Mouse (Mus musculus): ENCODE data around the gene Mphosph6.
A peak's percentile ranks its signal among the peaks of the same experiment; 100 is the strongest.

Gene Mphosph6

DNA sequence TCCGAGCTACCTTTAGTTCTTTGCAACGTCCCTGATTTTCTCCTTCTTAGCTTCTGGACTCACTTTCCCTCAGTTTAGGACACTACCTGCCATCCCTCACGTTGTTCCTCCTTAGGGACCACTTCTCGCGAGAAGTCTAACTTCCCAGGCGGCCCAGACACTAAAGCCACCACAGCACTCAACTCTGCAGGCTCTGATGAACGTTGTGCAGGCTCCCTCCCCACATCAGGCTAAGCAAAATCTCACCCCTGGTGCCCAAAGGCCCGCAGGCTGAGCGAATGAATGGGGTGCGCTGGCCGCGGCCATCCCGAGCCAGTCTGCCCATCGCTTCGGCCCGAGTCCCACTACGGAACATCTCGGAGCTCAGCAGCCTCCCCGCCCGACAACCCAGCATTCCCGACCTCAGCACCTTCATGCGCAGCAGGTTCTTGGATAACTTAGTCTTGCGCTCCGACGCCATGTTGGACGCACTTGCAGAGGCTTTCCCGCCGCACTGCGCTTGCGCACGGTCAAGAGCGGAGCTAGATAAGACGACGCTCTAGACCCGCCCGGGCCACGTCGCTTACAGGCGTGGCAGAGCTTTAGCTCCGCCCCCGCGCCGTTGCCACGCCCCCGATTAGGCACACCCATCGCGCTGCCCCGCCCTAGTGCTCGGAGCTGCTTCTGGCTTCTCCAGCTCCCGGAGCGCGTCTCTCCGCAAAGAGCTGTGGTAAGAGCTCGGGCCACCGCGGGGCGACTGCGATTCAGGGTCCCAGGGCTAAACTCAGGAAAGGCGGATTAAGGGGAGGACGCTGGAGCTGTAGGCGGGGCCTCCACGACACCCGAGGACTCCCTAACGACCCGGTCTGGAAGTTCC, at the start of gene Mphosph6:
Gene Mphosph6, minus strand, starts transcription at position 501 of the 856 bp plus-strand sequence.
- DNase-seq (ENCODE audit: low spot score) = peak; percentile 94

DNA sequence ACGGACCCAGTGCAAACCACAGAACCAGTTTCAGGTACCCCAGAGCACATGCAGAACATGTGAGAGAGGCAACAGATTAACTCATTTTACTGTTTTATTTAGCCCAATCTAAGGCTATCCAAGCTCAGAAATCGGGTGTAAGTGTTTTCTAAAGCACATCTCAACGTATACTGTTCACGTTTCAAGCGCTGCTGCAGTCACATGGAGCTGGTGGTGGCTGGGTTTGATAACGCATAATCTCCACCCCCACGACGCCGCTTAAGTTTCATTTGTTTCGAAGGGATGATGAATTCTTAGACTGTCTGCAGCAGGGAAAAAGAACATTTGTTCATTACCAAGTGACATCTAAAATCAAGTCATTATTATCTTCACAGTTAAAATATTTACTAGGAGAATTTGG, 48.7 kb upstream of the Mphosph6 start:
- DNase-seq (ENCODE audit: low spot score) = no peak

DNA sequence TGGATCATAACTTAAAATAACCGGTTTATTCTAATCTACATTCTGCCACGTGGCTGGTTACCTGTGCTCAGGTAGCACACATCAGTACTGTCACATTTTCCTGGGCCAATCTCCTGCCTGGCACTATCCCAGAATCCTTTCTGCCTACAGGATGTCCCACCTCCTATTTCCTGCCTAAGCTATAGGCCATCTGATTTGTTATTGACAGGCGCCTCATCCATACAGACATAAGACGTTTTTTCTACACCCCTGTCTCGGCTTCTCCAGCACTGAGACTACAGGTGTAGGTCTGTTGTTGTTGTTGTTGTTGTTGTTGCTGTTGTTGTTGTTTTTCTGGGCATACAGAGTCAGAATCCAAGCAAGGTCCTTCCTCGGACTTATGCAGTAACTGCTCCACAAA, 46.1 kb upstream of the Mphosph6 start:
- no peak for DNase-seq (ENCODE audit: low spot score)

DNA sequence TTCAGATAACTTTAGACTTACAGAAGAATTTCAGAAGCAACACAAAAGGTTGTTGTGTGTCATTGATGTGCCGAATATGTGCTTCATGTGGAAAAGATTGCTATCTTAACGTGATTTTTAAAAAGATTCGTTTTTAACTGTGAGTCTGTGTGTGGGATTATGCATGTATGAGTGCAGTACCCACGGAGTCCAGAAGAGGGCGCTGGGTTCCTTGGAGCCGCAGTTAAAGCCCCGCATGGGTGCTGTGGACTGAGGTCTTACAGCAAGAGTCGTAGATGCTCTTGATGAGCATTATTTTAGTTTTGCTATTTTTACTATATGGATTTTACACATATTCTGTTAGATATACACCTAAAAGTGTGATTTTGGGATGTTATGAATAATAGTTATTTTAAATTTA, 42.0 kb upstream of the Mphosph6 start:
- DNase-seq (ENCODE audit: low spot score) = no peak

DNA sequence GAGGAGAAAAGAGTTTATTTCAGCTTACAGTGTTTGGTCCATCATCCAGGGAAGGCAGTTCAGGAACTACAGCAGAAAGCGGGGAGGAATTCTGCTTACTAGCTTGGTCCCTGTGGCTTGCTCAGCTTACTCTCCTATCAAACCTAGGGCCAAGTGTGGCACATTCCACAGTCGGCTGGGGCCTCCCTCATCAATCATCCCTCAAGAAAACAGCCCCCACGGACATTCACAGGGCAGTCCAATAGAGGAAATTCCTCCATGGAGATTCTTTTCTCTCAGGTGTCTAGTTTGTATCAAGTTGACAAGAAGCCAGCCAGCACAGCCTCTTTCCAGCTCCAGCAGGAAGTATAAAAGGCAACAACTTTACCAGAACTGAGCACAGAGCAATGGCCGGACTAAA, 11.8 kb upstream of the Mphosph6 start:
- no peak for DNase-seq (ENCODE audit: low spot score)

DNA sequence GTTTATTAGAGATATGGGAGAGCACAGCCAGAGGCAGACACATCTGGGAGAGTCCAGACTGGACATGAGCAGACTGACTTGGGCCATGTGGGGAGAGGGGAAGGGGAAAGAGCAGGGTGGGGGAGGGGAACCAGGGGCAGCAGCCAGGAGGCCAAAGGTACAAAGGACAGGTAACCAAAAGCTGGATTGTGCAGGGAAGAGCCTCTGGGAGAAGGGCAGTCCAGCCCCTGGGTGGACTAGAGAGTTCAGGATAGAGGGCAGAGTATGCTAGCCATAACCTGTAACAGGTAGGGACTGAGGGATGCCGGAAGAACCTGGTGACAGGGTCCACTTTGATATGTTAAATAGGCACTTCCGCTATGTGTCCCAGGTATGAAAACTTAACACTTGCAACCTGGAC, 8.9 kb upstream of the Mphosph6 start:
- DNase-seq (ENCODE audit: low spot score) = no peak

DNA sequence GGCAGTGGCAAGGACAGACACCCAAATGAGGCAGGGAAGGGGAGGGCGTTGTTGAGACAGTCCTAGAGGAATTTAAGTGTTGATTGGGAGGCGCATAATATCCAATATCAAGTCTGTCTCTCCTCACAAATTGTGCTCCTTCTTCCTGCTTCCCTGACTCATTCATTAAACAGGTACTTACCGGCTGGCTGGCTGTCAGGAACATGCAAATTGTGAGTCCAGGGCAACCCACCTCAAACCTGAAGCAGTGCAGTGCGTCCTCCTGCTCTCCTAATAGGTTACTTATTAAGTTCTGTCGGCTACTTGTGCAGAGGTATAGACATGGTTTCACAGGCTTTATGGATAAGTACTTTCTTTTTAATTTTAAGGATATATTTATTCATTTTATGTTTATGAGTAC, 3.7 kb upstream of the Mphosph6 start:
- no peak for DNase-seq (ENCODE audit: low spot score)

DNA sequence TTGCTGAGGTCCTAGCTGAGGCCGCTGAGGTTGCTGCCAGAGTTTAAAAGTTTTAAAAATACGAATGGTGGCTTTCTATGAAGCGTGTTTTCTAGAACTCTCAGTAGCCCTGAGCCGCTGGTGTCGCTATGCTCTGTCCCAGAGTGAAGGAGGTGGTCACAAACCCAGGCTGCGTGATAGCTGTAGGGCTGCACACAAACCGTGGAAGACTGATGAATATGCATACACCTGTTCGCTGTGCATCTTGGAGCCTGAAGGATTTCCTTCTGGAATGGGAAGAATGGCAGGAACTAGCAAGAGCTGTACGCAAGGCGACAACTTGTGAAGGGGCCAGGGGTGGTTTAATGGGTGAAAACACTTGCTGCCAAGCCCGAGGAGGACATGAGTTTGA, 551 bp upstream of the Mphosph6 start:
- no peak for DNase-seq (ENCODE audit: low spot score)

DNA sequence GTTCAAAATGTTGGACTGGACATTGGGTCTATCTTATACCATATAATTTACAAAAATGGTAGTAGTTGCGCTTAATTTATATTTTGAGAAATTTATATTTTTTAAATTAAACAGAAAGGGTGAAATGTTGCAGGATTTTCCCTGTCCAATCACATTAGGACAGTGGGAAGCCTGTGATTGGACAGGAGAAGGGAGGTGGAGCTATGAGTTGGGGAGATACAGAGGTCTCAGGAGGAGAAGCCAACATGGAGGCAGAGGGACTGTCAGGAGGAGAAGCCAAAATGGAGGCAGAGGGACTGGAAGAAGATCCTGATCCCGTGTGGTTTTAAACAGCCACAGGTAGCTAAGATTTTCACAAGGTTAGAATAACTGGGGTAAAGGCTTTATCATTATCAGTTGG, 3.7 kb downstream of the Mphosph6 start:
- no peak for DNase-seq (ENCODE audit: low spot score)

DNA sequence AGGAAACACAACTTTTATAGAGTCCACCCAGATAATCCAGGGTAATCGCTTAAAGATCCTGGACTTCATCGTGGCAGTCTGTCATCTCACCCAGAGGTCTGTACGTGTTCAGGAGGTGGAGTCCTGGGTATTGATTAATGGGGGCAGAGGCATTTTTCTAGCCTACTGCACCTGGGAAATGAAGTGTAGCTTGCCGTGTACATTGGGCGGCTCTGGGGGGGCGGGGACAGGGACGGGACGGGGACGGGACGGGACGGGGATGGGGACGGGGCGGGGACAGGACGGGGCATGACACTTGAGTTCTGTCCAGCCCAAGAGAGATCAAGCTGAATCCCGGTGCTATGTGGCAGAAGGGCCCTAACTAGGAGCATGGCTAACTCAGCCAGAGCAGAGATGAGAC, 5.3 kb downstream of the Mphosph6 start:
- DNase-seq (ENCODE audit: low spot score) = no peak

DNA sequence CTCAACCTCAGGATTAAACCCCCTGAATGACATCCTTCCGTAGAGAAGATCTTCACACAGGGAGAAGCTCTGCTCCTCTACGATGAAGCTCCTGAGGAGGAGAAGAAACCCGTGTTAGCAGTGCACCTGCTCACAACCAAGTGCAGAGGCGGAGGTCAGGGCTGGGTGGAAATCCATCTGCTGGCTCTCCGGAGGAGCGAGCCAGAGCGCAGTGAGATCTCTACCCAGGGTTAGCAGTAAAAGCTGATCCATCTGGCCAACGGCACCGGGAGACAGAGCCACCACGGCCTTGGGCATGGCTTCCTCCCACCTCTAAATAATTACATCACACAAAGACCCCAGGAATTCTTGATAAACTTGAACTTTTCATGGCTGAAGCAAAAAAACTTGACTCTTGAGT, 7.2 kb downstream of the Mphosph6 start:
- no peak for DNase-seq (ENCODE audit: low spot score)

DNA sequence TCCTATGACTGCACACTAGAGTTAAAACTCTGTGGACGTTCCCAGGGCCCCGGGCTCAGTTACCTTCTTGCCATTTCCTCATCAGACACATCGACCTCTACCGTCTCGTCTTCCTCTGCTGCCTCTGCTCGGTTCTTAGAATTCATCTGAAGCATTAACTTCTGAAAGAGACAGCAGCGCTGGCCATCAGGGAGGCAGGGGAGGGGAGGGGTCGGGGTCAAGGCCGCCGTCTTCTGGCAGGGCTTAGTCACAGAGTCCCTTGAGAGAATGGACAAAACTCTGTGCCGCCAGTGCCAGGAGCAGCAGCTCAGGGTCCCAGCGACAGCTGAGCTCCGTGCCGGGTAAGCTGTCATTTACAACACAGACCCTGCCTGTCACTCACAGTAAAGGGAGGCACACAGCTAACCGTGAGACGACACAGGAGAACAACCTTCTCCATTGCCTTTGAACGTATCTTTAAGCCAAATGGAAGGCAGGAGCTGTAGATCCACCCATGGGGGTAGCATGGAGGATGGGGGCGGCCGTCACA, 9.1 kb downstream of the Mphosph6 start:
- DNase-seq (ENCODE audit: low spot score) = no peak

DNA sequence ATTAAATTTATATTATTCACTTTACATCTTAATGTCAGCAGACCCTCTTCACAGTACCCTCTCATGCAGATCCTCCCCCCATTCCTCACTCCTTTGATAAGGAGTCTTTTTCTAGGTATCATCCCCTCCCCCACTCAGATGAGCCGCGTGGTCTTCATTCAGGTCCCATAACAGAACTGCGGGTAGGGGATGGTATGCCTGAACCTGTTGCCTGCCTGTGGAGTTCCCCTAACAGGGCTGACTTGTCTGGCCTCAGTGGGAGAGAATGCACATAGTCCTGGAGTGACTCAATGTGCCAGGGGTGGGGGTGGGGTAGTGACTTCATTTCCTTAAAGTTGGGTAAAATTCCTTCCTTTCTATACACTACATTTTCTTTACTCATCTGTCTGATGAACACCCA, 15.3 kb downstream of the Mphosph6 start:
- DNase-seq (ENCODE audit: low spot score) = no peak

DNA sequence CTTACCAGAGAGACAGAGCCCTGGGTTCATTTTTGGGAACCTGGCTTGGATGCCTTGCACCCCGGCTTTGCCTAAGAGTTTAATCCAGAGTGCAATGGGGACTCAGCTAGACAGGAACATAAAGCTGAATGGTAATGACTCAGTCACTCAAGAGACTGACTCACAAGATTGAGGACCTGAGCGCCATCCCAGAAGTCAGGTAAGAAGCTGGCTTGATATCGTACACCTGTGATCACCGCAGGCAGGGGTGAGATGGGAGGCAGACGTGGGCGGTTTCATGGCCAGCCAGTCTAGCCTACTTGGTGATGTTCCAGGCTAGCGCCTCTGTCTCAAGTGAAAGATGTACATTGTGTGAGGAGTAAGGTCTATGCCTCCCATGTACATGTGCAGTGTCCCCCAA, 18.7 kb downstream of the Mphosph6 start:
- DNase-seq (ENCODE audit: low spot score) = no peak

DNA sequence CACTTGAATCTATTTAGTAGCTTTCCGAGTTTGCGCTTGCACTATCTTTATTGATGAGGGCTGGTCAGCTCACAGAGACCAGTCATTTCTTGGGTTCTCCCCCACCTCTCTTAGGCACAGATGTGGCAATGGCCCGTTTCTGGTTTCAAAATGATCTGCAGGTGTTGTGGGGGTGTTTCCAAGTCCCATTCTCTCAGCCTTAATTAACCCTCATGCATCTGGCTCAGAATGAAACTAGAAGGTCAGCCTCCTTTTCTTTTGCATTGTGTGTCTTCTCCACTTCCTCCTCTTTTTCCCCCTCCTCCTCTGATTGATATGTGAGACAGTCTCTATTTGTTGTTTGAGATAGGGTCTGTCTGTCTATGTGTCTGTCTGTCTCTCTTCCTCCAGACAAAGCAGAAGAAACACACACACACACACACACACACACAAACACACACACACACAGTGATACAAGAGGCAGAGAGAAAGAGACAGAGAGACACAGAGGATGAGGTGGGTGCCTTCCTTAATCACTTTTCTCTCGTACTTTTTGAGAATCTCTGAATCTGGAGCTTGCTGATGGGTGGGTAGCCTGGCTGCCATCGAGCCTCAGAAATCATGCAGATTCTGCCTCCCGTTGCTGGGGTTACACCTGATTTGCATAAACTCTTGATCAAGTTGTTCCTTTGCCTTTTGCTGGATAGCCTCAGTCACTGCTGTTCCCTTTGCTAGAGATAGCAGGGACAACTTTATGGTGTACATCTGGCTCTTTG, 20.2 kb downstream of the Mphosph6 start:
- no peak for DNase-seq (ENCODE audit: low spot score)

DNA sequence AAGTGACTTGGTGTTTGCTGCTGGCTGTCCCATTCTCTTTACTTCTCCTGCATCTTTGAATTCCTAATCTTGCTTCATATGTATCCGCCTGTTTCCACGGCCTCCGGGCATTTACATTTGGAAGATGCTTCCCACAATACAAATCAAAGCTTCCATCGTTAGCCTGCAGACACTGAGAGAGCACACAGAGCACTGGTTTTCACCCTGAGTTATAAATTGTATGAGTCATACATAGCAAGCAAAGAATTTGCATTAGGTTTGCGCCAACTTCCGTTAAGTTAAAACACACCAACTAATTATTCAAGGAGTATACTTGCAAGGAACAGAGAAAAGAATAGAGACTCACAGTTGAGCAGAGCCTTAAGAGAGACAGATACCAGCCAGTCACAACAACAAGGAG, 22.4 kb downstream of the Mphosph6 start:
- no peak for DNase-seq (ENCODE audit: low spot score)

DNA sequence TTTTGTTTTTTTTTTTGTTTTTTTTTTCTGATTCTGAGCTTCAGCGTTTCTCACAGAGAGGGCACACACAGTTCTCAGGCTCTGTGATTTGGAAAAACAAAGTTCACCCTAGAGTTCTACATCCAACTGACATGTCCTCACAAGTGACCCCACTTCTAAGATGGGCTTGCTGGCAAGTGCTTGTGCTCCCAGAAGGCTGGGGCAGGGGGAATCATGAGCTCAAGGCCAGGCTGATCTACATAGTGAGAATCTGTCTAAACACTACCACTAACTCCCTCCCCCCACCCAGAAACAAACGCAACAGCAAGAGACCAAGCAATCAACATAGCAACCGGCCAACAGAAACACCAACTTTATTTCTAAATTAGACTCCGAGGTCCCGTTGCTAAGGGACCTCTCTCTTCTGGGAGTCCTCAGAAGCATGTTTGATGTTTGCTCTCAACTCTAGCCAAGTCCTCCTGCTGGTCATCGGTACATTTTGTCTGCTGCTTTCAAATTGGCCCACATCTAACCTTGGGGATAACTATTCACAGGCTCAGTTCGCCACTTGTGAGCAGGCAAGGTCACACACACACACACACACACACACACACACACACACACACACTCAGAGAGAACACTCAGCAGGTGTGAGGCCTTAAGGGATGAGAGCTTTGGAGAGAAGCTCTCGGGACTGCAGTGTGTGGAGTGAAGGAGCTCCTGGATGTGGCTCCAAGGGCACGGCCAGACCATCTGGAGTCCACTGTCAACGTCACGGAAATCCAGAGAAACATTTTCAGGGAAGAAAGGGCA, 23.0 kb downstream of the Mphosph6 start:
- DNase-seq (ENCODE audit: low spot score) = no peak

DNA sequence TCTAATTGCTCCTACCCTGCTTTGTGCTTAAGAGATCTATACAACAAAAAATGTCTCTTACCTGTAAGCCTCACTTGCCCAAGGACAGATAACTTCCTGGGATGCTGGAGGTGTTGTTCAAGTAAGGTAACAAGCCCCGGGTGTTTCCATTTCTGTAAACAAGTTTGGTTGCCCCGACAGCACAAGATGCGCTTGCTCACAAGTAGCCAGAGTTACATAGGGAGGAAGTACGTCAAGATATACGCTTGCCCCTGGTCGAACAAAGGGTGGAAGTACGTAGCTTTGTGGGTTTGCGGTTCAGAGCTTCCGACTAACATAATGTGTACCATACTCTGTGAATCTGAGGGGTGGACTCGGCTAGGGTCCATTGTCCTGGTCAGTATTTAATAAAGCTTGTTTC, 25.7 kb downstream of the Mphosph6 start:
- DNase-seq (ENCODE audit: low spot score) = peak; percentile 16

DNA sequence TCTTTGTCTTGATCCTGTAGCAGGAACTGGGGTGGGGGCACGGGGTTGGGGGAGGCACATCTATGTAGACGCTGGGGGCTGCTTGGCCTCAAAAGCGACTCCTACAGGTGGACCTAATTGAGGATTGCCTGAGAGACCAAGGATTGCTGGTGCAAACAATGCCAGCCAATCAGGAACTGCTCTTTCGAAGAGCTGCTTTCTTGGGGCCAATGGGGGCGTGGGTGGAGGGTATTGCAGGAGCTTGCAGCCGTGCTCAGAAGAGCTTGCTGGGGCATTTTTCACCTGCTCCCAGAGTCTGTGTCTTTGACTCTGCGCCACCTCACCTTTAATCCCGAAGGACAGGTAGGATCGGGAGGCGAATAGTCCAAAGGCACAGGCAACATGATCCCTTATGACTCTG, 26.1 kb downstream of the Mphosph6 start:
- DNase-seq (ENCODE audit: low spot score) = no peak

DNA sequence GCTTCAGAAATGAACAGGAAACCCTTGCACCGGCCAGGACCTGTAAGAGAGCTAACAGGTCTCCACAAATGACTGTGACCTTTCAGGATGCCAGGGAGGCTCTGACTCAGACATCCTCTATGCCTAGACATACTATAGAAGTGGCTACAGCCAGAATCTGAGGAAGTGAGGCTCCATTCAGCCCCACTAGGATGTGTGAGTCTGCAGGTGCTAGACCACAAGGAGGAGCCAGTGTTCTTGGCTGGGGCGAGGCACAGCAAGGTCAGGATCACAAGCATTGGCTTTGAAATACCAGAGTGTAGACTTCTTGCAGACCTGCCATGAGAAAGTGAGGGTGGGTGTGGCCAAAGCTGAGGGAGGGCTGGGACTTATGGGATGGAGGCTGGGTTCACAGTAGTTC, 29.1 kb downstream of the Mphosph6 start:
- peak; percentile 7 for DNase-seq (ENCODE audit: low spot score)

DNA sequence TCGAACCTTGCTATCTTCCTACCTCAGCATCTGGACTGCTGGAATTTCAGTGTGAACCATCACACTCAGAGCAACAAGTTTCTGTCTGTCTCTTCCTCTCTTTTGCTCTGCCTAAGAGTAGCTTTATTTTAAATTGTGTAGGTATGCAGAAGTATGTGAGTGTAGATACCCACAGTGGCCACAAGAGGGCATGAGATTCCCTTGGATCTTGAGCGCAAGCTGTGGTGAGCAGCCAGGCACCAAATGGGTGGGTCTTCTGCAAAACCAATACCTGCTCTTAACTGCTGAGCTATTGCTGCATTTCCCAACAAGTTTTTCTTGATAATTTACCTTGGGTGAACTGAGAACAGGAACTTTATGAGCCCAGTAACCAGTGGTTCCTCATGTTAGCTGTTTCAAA, 29.6 kb downstream of the Mphosph6 start:
- DNase-seq (ENCODE audit: low spot score) = no peak

DNA sequence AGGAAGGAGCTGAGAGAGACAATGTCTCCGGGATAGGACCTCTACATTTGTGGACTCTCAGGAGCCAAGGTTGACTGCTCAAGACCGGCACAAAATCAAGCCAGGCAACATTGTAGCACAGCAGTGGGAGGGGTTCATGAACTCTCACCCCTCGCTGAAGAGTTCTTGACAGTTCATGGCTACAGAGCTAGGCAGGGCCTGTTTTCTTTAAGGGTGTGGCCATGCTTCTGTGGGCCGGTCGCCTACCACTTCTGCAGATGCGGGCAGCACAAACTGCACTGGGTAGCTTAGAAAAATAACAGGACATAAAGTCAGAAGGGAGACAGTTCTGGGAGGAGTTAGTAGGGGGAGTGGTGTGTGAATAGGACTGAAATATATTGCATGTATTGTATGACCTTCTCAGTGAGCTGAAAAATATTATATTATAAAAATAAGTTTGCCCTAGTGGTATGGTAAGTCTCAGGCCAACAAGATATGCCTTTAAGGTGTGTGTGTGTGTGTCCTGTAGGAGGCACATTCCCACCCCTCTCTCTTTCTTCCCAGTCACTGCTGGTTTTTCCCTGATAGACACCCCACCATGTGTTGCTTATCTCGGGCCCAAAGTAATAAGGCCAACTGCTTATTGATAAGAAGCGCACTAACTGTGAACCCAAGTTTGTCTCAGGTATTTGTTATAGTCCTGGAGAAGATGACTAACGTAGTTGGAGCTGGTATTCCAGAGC, 30.5 kb downstream of the Mphosph6 start:
- DNase-seq (ENCODE audit: low spot score) = no peak

All from T-cell, adult 2 months (primary cell).